Mouse (Mus musculus): ENCODE measurements around the gene Zc3h7b.

- TF ChIP-seq CTCF (IDR thresholded peaks at IDR 0.05) (no peak), EP300 (IDR thresholded peaks at IDR 0.05) (0 out of 2 replicates have a peak, but pooled peaks have one; percentile 15)
These were observed 80.0 kb downstream of the Zc3h7b start for GRCm38 (mm10) chr15:81824832-81825231.

Data from lung, postnatal 0 days (tissue).